Mouse (Mus musculus): ENCODE data around the gene Ovol1. TPM values are rescaled to one million over a fixed set of nuclear protein-coding genes. Genes with fewer than 3 reads are reported as not detected.

The Ovol1 gene
- polyA plus RNA-seq, 1 experiment from 2014 or later = 0.19 TPM

- ATAC-seq (ENCODE audit: low FRiP score) = no peak
- Histone ChIP-seq H3K9me3 (replicated peaks) (no peaks in the 10 kb centered on the region), H3K4me3 (no peak overlapping the region), H3K27me3 (peaks cover 7% of the 10 kb centered on the region; the same call in 1 of the 2 replicates), H3K36me3 (no peaks in the 10 kb centered on the region), H3K9ac (no peak overlapping the region), H3K27ac (no peak overlapping the region), H3K4me2 (replicated peaks) (no peak overlapping the region), H3K4me1 (no peaks in the 10 kb centered on the region)
- WGBS = 77% methylated on average over 9 of the region's 9 CpGs
These were observed 28.7 kb upstream of the Ovol1 start for GRCm38 (mm10) chr19:5589159-5589558.

DNA sequence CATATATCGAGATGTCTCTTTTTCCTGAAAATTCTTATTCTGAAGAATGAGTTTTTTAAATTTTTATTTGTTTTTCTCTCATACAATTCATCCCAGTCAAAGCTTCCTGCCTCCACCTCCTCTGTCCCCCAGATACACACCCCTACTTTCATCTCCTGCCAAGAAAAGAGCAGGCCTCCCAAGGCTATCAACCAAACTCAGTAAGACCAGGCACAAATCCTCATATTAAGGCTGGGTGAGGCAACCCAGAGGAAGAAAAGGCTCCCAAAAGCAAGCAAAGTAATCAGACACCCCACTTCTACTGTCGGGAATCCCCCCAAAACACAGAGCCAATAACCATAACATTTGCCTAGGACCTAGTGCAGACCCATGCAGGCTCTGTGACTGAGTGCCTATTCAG, 21.5 kb upstream of the Ovol1 start:
- H3K4me2 ChIP-seq (replicated peaks) = no peak overlapping the region
- peaks cover 9% of the 10 kb centered on the region; the same call in 1 of the 2 replicates for H3K27me3 ChIP-seq
- no peaks in the 10 kb centered on the region for H3K36me3 ChIP-seq
- no peak overlapping the region for H3K27ac ChIP-seq
- no peak overlapping the region for H3K4me3 ChIP-seq
- no peak overlapping the region for H3K9ac ChIP-seq
- WGBS = 86% methylated on average over 2 of the region's 2 CpGs
- H3K9me3 ChIP-seq (replicated peaks) = no peaks in the 10 kb centered on the region
- ATAC-seq (ENCODE audit: low FRiP score) = no peak
- no peaks in the 10 kb centered on the region for H3K4me1 ChIP-seq

- Histone ChIP-seq H3K9me3 (replicated peaks) (no peaks in the 10 kb centered on the region), H3K4me2 (replicated peaks) (no peak overlapping the region), H3K36me3 (no peaks in the 10 kb centered on the region), H3K4me1 (no peaks in the 10 kb centered on the region), H3K9ac (no peak overlapping the region), H3K27me3 (peaks cover 9% of the 10 kb centered on the region; the same call in 1 of the 2 replicates), H3K4me3 (no peak overlapping the region), H3K27ac (no peak overlapping the region)
- ATAC-seq (ENCODE audit: low FRiP score) = no peak
- WGBS = 90% methylated on average over 6 of the region's 6 CpGs
These were observed 20.3 kb upstream of the Ovol1 start for GRCm38 (mm10) chr19:5580776-5581175.

DNA sequence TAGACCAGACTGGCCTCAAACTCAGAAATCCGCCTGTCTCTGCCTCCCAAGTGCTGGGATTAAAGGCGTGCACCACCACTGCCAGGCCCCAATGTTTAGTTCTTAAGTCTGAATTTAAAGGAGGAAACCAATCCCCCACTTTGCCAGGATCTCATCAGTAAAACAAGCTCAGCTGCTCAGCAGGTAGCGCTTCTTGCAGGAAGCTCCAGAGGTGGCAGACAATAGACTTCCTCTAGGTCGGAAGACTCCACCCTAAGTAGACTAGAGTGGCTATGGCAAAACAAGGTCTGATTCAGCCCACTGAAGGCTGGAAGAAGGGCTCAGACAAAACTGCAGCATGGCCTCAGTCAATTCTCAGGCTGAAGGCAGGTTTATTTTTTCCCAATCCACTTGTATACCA, 19.5 kb upstream of the Ovol1 start:
- no peaks in the 10 kb centered on the region for H3K4me1 ChIP-seq
- no peak overlapping the region for H3K9ac ChIP-seq
- ATAC-seq (ENCODE audit: low FRiP score) = no peak
- H3K4me3 ChIP-seq = no peak overlapping the region
- no peak overlapping the region for H3K4me2 ChIP-seq (replicated peaks)
- 65% methylated on average over 4 of the region's 4 CpGs for WGBS
- 0 out of 2 replicates have a peak, but pooled peaks cover 7% of the 10 kb centered on the region for H3K27me3 ChIP-seq
- no peaks in the 10 kb centered on the region for H3K36me3 ChIP-seq
- no peak overlapping the region for H3K27ac ChIP-seq
- H3K9me3 ChIP-seq (replicated peaks) = no peaks in the 10 kb centered on the region

GRCm38 (mm10) chr19:5575336-5575735, 14.9 kb upstream of the Ovol1 start:
- Histone ChIP-seq H3K4me2 (replicated peaks) (no peak overlapping the region), H3K4me1 (no peaks in the 10 kb centered on the region), H3K27ac (no peak overlapping the region), H3K9ac (no peak overlapping the region), H3K36me3 (peaks cover 7% of the 10 kb centered on the region), H3K4me3 (no peak overlapping the region), H3K9me3 (replicated peaks) (no peaks in the 10 kb centered on the region), H3K27me3 (no peaks in the 10 kb centered on the region)
- 100% methylated on average over 1 of the region's 1 CpGs for WGBS
- no peak for ATAC-seq (ENCODE audit: low FRiP score)

- Histone ChIP-seq H3K27ac (no peak overlapping the region), H3K4me3 (no peak overlapping the region), H3K4me2 (replicated peaks) (no peak overlapping the region), H3K36me3 (peaks cover 7% of the 10 kb centered on the region), H3K9ac (no peak overlapping the region), H3K27me3 (peaks cover 7% of the 10 kb centered on the region; the same call in 1 of the 2 replicates), H3K9me3 (replicated peaks) (no peaks in the 10 kb centered on the region), H3K4me1 (peaks cover 11% of the 10 kb centered on the region)
- ATAC-seq (ENCODE audit: low FRiP score) = no peak
- 83% methylated on average over 19 of the region's 19 CpGs for WGBS
These were observed 12.1 kb upstream of the Ovol1 start for GRCm38 (mm10) chr19:5572331-5573125.

GRCm38 (mm10) chr19:5571831-5572230, 11.4 kb upstream of the Ovol1 start:
- no peak overlapping the region for H3K27ac ChIP-seq
- H3K9ac ChIP-seq = no peak overlapping the region
- H3K36me3 ChIP-seq = peaks cover 7% of the 10 kb centered on the region
- H3K4me1 ChIP-seq = peaks cover 16% of the 10 kb centered on the region
- H3K27me3 ChIP-seq = peaks cover 8% of the 10 kb centered on the region
- no peak overlapping the region for H3K4me2 ChIP-seq (replicated peaks)
- no peaks in the 10 kb centered on the region for H3K9me3 ChIP-seq (replicated peaks)
- no peak overlapping the region for H3K4me3 ChIP-seq
- 76% methylated on average over 5 of the region's 5 CpGs for WGBS
- ATAC-seq (ENCODE audit: low FRiP score) = no peak

- Histone ChIP-seq H3K27ac (no peak overlapping the region), H3K36me3 (peaks cover 7% of the 10 kb centered on the region), H3K4me3 (no peak overlapping the region), H3K27me3 (peaks cover 21% of the 10 kb centered on the region), H3K4me1 (peaks cover 19% of the 10 kb centered on the region), H3K9me3 (replicated peaks) (no peaks in the 10 kb centered on the region), H3K9ac (peak overlapping the region; percentile 4; the same call in 1 of the 2 replicates), H3K4me2 (replicated peaks) (no peak overlapping the region)
- ATAC-seq (ENCODE audit: low FRiP score) = no peak
- 88% methylated on average over 32 of the region's 32 CpGs for WGBS
These were observed 10.2 kb upstream of the Ovol1 start for GRCm38 (mm10) chr19:5570353-5571246.

DNA sequence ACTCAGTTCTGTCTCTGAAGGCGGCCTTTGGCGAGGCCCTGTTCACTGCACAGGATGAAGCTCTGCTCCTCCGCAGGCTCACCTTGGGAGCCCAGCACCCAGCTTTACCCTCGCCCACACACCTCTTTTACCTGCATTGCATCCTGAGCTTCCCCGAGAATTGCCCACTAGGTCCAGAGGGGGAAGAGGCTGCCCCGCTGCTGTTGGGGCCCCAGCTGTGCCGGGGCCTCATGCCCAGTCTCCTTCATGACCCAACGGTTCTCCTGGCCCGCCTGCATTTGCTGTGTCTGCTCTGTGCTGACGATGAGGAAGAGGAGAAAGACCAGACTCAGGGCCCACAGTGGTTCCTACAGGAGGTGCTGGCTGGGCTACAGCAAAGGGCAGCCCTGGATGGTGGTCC, 9.1 kb upstream of the Ovol1 start:
- no peak for ATAC-seq (ENCODE audit: low FRiP score)
- WGBS = 86% methylated on average over 10 of the region's 10 CpGs
- H3K36me3 ChIP-seq = peaks cover 7% of the 10 kb centered on the region
- no peak overlapping the region for H3K4me3 ChIP-seq
- no peak overlapping the region for H3K4me2 ChIP-seq (replicated peaks)
- no peaks in the 10 kb centered on the region for H3K9me3 ChIP-seq (replicated peaks)
- no peak overlapping the region for H3K9ac ChIP-seq
- H3K27me3 ChIP-seq = peaks cover 31% of the 10 kb centered on the region
- H3K27ac ChIP-seq = no peak overlapping the region
- peaks cover 19% of the 10 kb centered on the region for H3K4me1 ChIP-seq

DNA sequence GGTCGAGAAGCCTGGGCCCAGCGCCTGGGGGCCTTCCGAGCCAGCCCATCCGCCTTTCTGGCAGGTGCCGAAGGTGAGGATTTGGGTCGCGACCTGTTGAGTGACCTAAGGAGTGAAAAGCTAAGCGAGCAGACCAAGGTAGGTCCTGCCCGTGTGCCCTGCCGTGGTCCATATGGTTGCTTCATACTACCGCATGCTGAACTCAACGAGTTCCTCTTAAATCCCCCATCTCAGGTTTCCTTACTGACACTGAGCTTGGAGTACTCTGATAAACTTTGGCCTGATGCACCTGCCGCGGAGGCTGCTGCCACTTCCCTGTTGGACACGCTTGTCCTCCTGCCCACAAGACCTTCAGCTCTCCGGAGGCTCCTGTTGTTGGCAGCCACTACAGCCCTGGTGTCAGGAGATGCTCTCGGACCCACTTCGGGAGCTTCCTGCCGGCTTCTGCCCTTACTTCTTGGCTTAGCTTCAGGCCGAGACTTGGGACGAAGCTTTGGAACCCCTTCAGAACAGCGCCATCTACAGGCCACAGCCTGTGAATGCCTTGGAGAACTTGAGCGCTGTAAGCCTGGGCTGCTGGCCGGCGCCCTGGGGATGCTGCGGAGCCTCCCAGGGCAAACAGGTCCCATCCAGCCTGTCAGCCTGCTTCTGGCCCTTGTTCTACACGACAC, 8.2 kb upstream of the Ovol1 start:
- peak overlapping the region; percentile 73 for H3K4me2 ChIP-seq (replicated peaks)
- peaks cover 40% of the 10 kb centered on the region for H3K27me3 ChIP-seq
- peaks cover 19% of the 10 kb centered on the region for H3K4me1 ChIP-seq
- WGBS = 8% methylated on average over 27 of the region's 27 CpGs
- peak overlapping the region; percentile 64 for H3K4me3 ChIP-seq
- peak overlapping the region; percentile 87 for H3K9ac ChIP-seq
- H3K36me3 ChIP-seq = peaks cover 7% of the 10 kb centered on the region
- ATAC-seq (ENCODE audit: low FRiP score) = peak; percentile 29
- H3K27ac ChIP-seq = peak overlapping the region; percentile 85
- H3K9me3 ChIP-seq (replicated peaks) = no peaks in the 10 kb centered on the region

DNA sequence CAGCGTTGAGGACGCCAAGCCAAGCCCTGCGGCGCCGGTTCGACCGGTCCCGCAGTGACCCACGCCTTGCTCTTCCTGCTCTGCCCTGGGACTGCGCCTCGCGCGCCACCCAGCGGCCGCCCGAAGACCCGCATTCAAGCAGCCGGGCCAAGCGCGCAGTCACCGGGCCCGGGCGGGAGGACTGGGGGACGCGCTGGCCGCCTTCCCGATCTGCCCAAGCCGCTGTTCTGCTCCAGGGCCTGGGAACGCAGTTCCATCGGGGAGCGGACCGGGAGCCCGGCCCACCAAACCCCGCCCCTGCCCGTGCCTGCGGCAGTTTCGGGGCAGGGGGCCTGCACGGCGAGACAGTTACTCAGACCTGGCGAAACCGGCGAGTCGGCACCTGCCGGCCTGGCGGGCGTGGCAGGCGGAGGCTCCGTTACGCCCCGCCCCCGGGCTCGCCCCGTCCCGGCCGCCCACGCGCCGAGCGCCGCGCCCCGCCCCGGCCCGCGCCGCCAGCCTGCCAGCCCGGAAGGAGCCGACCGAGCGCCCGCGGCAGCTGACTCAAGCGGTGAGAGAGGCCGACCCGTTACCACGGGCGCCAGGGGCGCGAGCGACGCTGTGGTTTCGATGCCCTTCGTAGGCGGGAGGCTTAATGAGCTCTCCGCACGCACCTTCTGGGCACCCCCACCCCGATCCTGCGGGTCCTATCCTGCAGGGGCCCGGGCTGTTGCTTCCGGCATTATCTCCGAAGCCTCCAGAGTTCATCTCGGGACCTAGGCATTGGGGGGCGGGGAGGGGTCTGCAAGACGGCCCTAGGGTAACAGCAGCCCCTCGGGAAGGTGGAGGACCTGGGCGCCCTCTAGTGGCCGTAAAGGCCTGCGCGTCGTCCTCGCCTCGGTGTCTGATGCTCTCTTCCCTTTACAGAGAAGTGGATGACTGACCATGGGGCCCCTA, 7.4 kb upstream of the Ovol1 start, which contains the start of gene Ap5b1:
Ap5b1 (plus strand) TSS at position 492 of the 936 bp plus-strand sequence.
- Histone ChIP-seq H3K4me3 (peak within 1 kb of the TSS; percentile 64), H3K4me1 (peaks cover 19% of the 10 kb centered on the region), H3K27me3 (peaks cover 48% of the 10 kb centered on the region), H3K4me2 (replicated peaks) (peak within 1 kb of the TSS; percentile 73), H3K9me3 (replicated peaks) (no peaks in the 10 kb centered on the region), H3K36me3 (peaks cover 7% of the 10 kb centered on the region), H3K9ac (peak within 1 kb of the TSS; percentile 87), H3K27ac (peak within 1 kb of the TSS; percentile 85)
- WGBS = under 1% methylated on average over 86 of the region's 102 CpGs
- ATAC-seq (ENCODE audit: low FRiP score) = peak; percentile 84

Measured in hindbrain, embryonic 12.5 days (tissue).